Mouse (Mus musculus) cerebellum, adult 2 months (tissue): ENCODE measurements around the gene Gm10309.

Source experiments
- CTCF ChIP-seq: fragments of 200-500 bp; IDR thresholded peaks from 2 replicates; pipeline ENCODE4 v1.5.1; 2011; ENCODE audit warnings: low read depth, mild to moderate bottlenecking, control low read depth, low read length, moderate library complexity, borderline replicate concordance; ENCODE audit not compliant: insufficient read depth
- POLR2A ChIP-seq: fragments of 200-500 bp; IDR thresholded peaks from 2 replicates; pipeline ENCODE4 v1.6.1; 2011; ENCODE audit warnings: low read length, control low read depth, borderline replicate concordance; ENCODE audit not compliant: insufficient read depth

GRCm38 (mm10) chr17:86508212-86508490, 3.1 kb upstream of the Gm10309 start:
- TF ChIP-seq POLR2A: no peak
- TF ChIP-seq CTCF: no peak
